In genomic region chr6:64773430-64773829, GRCm38 (mm10) we compare ENCODE assay signal across 17 mouse cellular contexts. TPM values are rescaled to one million over a fixed set of nuclear protein-coding genes. Genes with fewer than 3 reads are reported as not detected.
DNase-seq lines count a peak whose midpoint lies in the region; ATAC-seq lines count a peak whose summit lies in the region.
"Had no signal": no experiment of that assay in that cellular context is flagged by ENCODE, and none has a peak within 500 bp of the region (broad histone marks: within the 10 kb centered on the region; RNA-seq: fewer than 3 reads in every experiment).

No protein-coding gene starts in this region.

- no peak for ATAC-seq in neural tube, embryonic 11.5 days (ENCODE audit: insufficient read depth, low FRiP score, low TSS enrichment)
- no peak for ATAC-seq in hindbrain, embryonic 14.5 days (ENCODE audit: low FRiP score)
- ATAC-seq in midbrain, embryonic 15.5 days (replicated peaks), result no peak
- ATAC-seq: liver, postnatal 0 days had no signal

- H3K9ac ChIP-seq in neural tube, embryonic 11.5 days (ENCODE audit: low read length), result no peak overlapping the region
- H3K9ac ChIP-seq in hindbrain, embryonic 14.5 days, result no peak overlapping the region
- no peak overlapping the region for H3K9ac ChIP-seq in midbrain, embryonic 15.5 days
- H3K9ac ChIP-seq: intestine, embryonic 15.5 days; limb, embryonic 13.5 days; liver, postnatal 0 days had no signal

- H3K4me2 ChIP-seq in neural tube, embryonic 11.5 days (ENCODE audit: low read depth), result peak overlapping the region; percentile 6; the same call in 1 of the 2 replicates
- H3K4me2 ChIP-seq in hindbrain, embryonic 14.5 days (replicated peaks), result peak overlapping the region; percentile 21; the same call in 1 of the 2 replicates
- H3K4me2 ChIP-seq in midbrain, embryonic 15.5 days, result peak overlapping the region; percentile 20; the same call in 1 of the 2 replicates
- H3K4me2 ChIP-seq: intestine, embryonic 15.5 days; limb, embryonic 13.5 days had no signal

- no peak overlapping the region for H3K4me3 ChIP-seq in neural tube, embryonic 11.5 days (ENCODE audit: low read depth, low read length)
- H3K4me3 ChIP-seq in hindbrain, embryonic 14.5 days (replicated peaks; ENCODE audit: low read length), result no peak overlapping the region
- H3K4me3 ChIP-seq in midbrain, embryonic 15.5 days, result no peak overlapping the region
- H3K4me3 ChIP-seq: intestine, embryonic 15.5 days; limb, embryonic 13.5 days had no signal

- no peaks in the 10 kb centered on the region for H3K4me1 ChIP-seq in neural tube, embryonic 11.5 days (ENCODE audit: control insufficient read depth, insufficient read depth, low read length)
- no peaks in the 10 kb centered on the region for H3K4me1 ChIP-seq in hindbrain, embryonic 14.5 days (replicated peaks; ENCODE audit: control insufficient read depth, insufficient read depth, low read length)
- no peaks in the 10 kb centered on the region; the same call in 1 of the 2 replicates for H3K4me1 ChIP-seq in midbrain, embryonic 15.5 days
- H3K4me1 ChIP-seq: intestine, embryonic 15.5 days; limb, embryonic 13.5 days had no signal

- H3K36me3 ChIP-seq in neural tube, embryonic 11.5 days (ENCODE audit: control insufficient read depth, insufficient read depth, low read length), result no peaks in the 10 kb centered on the region
- H3K36me3 ChIP-seq in hindbrain, embryonic 14.5 days (replicated peaks; ENCODE audit: control insufficient read depth, insufficient read depth), result no peaks in the 10 kb centered on the region
- no peaks in the 10 kb centered on the region for H3K36me3 ChIP-seq in midbrain, embryonic 15.5 days (replicated peaks)
- H3K36me3 ChIP-seq: intestine, embryonic 15.5 days; limb, embryonic 13.5 days had no signal

- H3K27me3 ChIP-seq in neural tube, embryonic 11.5 days (ENCODE audit: control insufficient read depth, insufficient read depth, low read length), result no peaks in the 10 kb centered on the region
- no peaks in the 10 kb centered on the region for H3K27me3 ChIP-seq in hindbrain, embryonic 14.5 days (ENCODE audit: control insufficient read depth, insufficient read depth, low read length)
- no peaks in the 10 kb centered on the region for H3K27me3 ChIP-seq in midbrain, embryonic 15.5 days (replicated peaks)
- H3K27me3 ChIP-seq: intestine, embryonic 15.5 days; limb, embryonic 13.5 days had no signal

- DNase-seq in neural tube, embryonic 11.5 days (ENCODE audit: low spot score), result peak; percentile 31
- no peak for DNase-seq in neural tube, embryonic 10.5 days (ENCODE audit: extremely low spot score, low spot score)
- DNase-seq in hindbrain, embryonic 14.5 days (ENCODE audit: low spot score), result no peak
- no peak for DNase-seq in gastrocnemius, adult 18-20 months (ENCODE audit: low spot score)
- DNase-seq in left cerebral cortex, adult 8-10 months (ENCODE audit: low spot score in 2 of 2), result no peak
- DNase-seq in urinary bladder, postnatal 36 days (ENCODE audit: low spot score in 2 of 2), result no peak
- DNase-seq: adrenal gland, postnatal 25 days; heart, postnatal 10 days; kidney, postnatal 25 days; liver, postnatal 0 days had no signal

- 3% methylated on average over 7 of the region's 7 CpGs for WGBS in neural tube, embryonic 11.5 days
- WGBS in hindbrain, embryonic 14.5 days, result 4% methylated on average over 7 of the region's 7 CpGs
- WGBS in midbrain, embryonic 15.5 days, result 2% methylated on average over 7 of the region's 7 CpGs

- H3K9me3 ChIP-seq in neural tube, embryonic 11.5 days (ENCODE audit: control insufficient read depth, low read length), result no peaks in the 10 kb centered on the region
- H3K9me3 ChIP-seq in hindbrain, embryonic 14.5 days (ENCODE audit: control insufficient read depth, low read length), result no peaks in the 10 kb centered on the region
- H3K9me3 ChIP-seq in midbrain, embryonic 15.5 days, result no peaks in the 10 kb centered on the region
- H3K9me3 ChIP-seq: intestine, embryonic 15.5 days; limb, embryonic 13.5 days had no signal

- H3K27ac ChIP-seq in neural tube, embryonic 11.5 days (ENCODE audit: low read depth, low read length), result no peak overlapping the region
- no peak overlapping the region for H3K27ac ChIP-seq in hindbrain, embryonic 14.5 days
- H3K27ac ChIP-seq in midbrain, embryonic 15.5 days, result no peak overlapping the region
- H3K27ac ChIP-seq: intestine, embryonic 15.5 days; limb, embryonic 13.5 days had no signal

RNA-seq across cellular contexts. Expression of gene Atoh1, which starts 44.5 kb away (rescaled TPM):
- polyA plus RNA-seq in neural tube, embryonic 11.5 days (2014; fragmentation: Nextera tagmentation; extraction: Ambion mirVana), result 15.3 and 16.9 TPM in 2 replicates
- polyA plus RNA-seq in hindbrain, embryonic 14.5 days (2014; fragmentation: Nextera tagmentation; extraction: Ambion mirVana), result 13.0 and 13.4 TPM in 2 replicates
- polyA plus RNA-seq in midbrain, embryonic 15.5 days (2015; fragmentation: Nextera tagmentation; extraction: Ambion mirVana), result 1.4 and 1.5 TPM in 2 replicates
- not detected for total RNA-seq in gastrocnemius, adult 18-20 months (2021)
- not detected for total RNA-seq in left cerebral cortex, adult 8-10 months (2022)
- total RNA-seq: adrenal gland, postnatal 25 days; heart, adult 8-10 months; heart, postnatal 10 days; layer of hippocampus, postnatal 10 days; MEL had no signal
- polyA plus RNA-seq: liver, postnatal 0 days; urinary bladder, adult 2 months had no signal
